Mouse (Mus musculus): ENCODE measurements around the gene Rsph9.

- TF ChIP-seq CTCF (conservative IDR thresholded peaks at IDR 0.05; ENCODE audit: low read length) = no peak
- no peak for TF ChIP-seq NANOG (IDR thresholded peaks at IDR 0.05; ENCODE audit: borderline replicate concordance, low read length)
- no peak for TF ChIP-seq POU5F1 (IDR thresholded peaks at IDR 0.05; ENCODE audit: borderline replicate concordance, low read length)
Measured at GRCm38 (mm10) chr17:46123953-46124700, 19.9 kb downstream of the Rsph9 start.

Data from E14TG2a.4 (cell line).